Mouse (Mus musculus) liver, postnatal 0 days (tissue): ENCODE measurements around the gene Kir3dl1. TPM values are rescaled to one million over a fixed set of nuclear protein-coding genes. Genes with fewer than 3 reads are reported as not detected.
"Not testable (repeated sequence)": the region's sequence is repeated elsewhere in the genome, so short reads cannot be mapped to it uniquely, and the experiment has no call there.

ENCODE experiments used
- ATAC-seq: fragments of 200-750 bp; cut with Nextera tagmentation; 2 replicates; pipeline ENCODE4 v1.8.0; 2017; ENCODE audit warnings: mild to moderate bottlenecking, moderate library complexity
- DNase-seq: peaks from one replicate; pipeline ENCODE4 v3.0.0-alpha.2; 2016
- H3K27ac ChIP-seq: fragments of 300-500 bp; sonication (generic); 2 replicates; pipeline ENCODE4 v1.5.1; 2014; ENCODE audit warnings: antibody characterized with exemption, moderate library complexity, mild to moderate bottlenecking, low read depth
- H3K27me3 ChIP-seq: fragments of 300-500 bp; sonication (generic); 2 replicates; pipeline ENCODE4 v1.6.1; 2014; ENCODE audit warnings: low read length, control low read depth, mixed read lengths; ENCODE audit not compliant: insufficient read depth
- H3K36me3 ChIP-seq: fragments of 300-500 bp; sonication (generic); replicated peaks from 2 replicates; pipeline ENCODE4 v1.6.1; 2014; ENCODE audit warnings: mild to moderate bottlenecking, control low read depth, low read length, moderate library complexity, mixed read lengths; ENCODE audit not compliant: insufficient read depth
- H3K4me1 ChIP-seq: fragments of 300-500 bp; sonication (generic); 2 replicates; pipeline ENCODE4 v1.6.1; 2014; ENCODE audit warnings: antibody characterized with exemption, mild to moderate bottlenecking, control low read depth; ENCODE audit not compliant: insufficient read depth
- H3K4me2 ChIP-seq: fragments of 300-500 bp; sonication (generic); 2 replicates; pipeline ENCODE4 v1.6.1; 2014; ENCODE audit warnings: low read depth, mild to moderate bottlenecking, low read length, moderate library complexity, mixed read lengths
- H3K4me3 ChIP-seq: fragments of 300-500 bp; sonication (generic); 2 replicates; pipeline ENCODE4 v1.5.1; 2014; ENCODE audit warnings: low read depth, low read length
- H3K9ac ChIP-seq: fragments of 300-500 bp; sonication (generic); replicated peaks from 2 replicates; pipeline ENCODE4 v1.6.1; 2014; ENCODE audit warnings: mild to moderate bottlenecking, moderate library complexity
- H3K9me3 ChIP-seq: fragments of 300-500 bp; sonication (generic); 2 replicates; pipeline ENCODE4 v1.6.1; 2016; ENCODE audit warnings: mild to moderate bottlenecking, control low read depth, low read length, mixed read lengths
- WGBS: fragments of 180-500 bp; shearing (Covaris S2); extraction: QIAGEN DNeasy Blood & Tissue Kit; methylation state at CpG from one replicate; pipeline ENCODE4 v1.1.7; 2014; ENCODE audit not compliant: insufficient replicate concordance; 5-methylcytosine and 5-hydroxymethylcytosine counted together
- polyA plus RNA-seq: library from polyadenylated mRNA; unstranded; fragments of >200 nt; fragmentation: Nextera tagmentation; extraction: Ambion mirVana; gene quantifications from 2 replicates; pipeline ENCODE4 v1.2.1, GENCODE M21; 2015

Gene Kir3dl1
- polyA plus RNA-seq = not detected in 2 replicates

DNA sequence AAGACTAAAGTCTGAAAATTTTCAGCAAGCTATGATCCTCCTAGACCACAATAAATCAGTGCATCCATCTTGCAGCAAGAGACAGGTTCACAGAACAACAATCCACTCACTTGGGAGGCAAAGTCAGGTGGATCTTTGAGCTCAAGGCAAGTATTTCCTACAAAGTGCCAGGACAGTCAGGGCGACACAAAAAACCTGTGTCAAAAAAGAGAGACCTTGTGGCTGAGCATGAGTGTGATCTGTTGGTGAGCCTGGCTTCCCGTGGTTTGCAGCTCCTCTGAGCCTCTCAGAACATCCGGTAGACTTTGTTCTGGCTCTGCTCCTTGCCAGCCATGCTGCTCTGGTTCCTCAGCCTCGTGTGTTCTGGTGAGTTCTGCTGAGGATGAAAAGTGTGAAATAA, at the start of gene Kir3dl1:
Gene Kir3dl1, plus strand, starts transcription at position 301 of the 400 bp plus-strand sequence.
- not testable (repeated sequence) for ATAC-seq, H3K9me3 ChIP-seq, H3K36me3 ChIP-seq, H3K27me3 ChIP-seq, H3K4me1 ChIP-seq, H3K9ac ChIP-seq, H3K27ac ChIP-seq, H3K4me2 ChIP-seq, DNase-seq, H3K4me3 ChIP-seq
- WGBS = 62% methylated on average over 4 of the region's 4 CpGs

DNA sequence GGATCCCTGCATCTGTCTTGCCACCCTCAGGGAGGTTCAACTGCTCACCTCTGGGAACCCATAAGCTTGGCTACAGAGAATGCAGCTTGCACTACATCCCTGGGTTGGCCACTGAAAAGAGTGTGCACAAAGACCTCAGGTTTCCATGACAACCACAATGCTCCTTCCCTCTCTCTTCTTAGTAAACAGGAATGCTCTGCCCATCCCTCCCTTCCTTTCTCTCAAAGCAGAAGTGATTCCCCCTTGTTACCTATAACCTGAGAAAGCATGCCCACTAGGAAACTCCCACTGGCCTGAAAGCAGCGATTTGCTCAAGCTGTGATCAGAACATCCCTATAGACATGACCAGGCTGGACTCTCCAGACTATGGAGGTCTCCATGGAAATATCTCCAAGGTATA, 26.2 kb downstream of the Kir3dl1 start, which contains the start of gene Kir3dl2:
Gene Kir3dl2, minus strand, starts transcription at position 101 of the 400 bp plus-strand sequence.
- DNase-seq, H3K27ac ChIP-seq, H3K9ac ChIP-seq: not testable (repeated sequence)

DNA sequence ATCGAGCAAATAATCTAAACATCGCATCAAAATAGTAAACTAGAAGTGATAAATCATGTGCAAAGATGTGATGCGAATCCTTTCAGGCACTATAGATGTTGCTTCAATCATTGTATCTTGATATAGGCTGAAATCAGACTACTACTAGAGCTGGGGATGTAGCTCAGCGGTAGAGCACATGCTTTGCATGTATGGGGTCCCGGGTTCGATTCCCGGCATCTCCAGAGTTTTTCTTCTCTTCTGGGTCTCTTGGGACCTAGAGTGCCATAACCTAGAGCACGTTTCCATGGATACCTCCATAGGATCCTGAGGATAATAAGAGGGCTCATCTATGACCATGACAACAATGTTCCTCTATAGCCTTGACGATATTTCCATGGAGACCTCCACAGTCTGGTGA, 51.3 kb downstream of the Kir3dl1 start:
- not testable (repeated sequence) for H3K27me3 ChIP-seq, H3K9ac ChIP-seq, DNase-seq, H3K4me2 ChIP-seq, H3K9me3 ChIP-seq, H3K36me3 ChIP-seq, H3K4me3 ChIP-seq, ATAC-seq, H3K4me1 ChIP-seq, H3K27ac ChIP-seq
- WGBS = 86% methylated on average over 9 of the region's 9 CpGs

More for the DNA sequence above, 26.2 kb downstream of the Kir3dl1 start, which contains the start of gene Kir3dl2:
- not testable (repeated sequence) for H3K4me3 ChIP-seq, H3K4me1 ChIP-seq, H3K4me2 ChIP-seq, H3K9me3 ChIP-seq, H3K36me3 ChIP-seq, H3K27me3 ChIP-seq, ATAC-seq
- WGBS = 71% methylated on average over 1 of the region's 1 CpGs

Other genes starting within 250 kb of the Kir3dl1 start
- gene Bex3, start 247.7 kb upstream of the Kir3dl1 start, polyA plus RNA-seq = 179 and 196 TPM in 2 replicates
- not detected in 2 replicates for gene Kir3dl2, start 26.1 kb downstream of the Kir3dl1 start, polyA plus RNA-seq
- gene Tceal3, start 72.8 kb downstream of the Kir3dl1 start, polyA plus RNA-seq = not detected in 2 replicates
- 0.96 and 0.97 TPM in 2 replicates for gene Tceal1, start 190.0 kb downstream of the Kir3dl1 start, polyA plus RNA-seq
- 150 and 163 TPM in 2 replicates for gene Morf4l2, start 225.7 kb downstream of the Kir3dl1 start, polyA plus RNA-seq